8 mouse cellular contexts compared by ENCODE assay signal in the genomic region with DNA sequence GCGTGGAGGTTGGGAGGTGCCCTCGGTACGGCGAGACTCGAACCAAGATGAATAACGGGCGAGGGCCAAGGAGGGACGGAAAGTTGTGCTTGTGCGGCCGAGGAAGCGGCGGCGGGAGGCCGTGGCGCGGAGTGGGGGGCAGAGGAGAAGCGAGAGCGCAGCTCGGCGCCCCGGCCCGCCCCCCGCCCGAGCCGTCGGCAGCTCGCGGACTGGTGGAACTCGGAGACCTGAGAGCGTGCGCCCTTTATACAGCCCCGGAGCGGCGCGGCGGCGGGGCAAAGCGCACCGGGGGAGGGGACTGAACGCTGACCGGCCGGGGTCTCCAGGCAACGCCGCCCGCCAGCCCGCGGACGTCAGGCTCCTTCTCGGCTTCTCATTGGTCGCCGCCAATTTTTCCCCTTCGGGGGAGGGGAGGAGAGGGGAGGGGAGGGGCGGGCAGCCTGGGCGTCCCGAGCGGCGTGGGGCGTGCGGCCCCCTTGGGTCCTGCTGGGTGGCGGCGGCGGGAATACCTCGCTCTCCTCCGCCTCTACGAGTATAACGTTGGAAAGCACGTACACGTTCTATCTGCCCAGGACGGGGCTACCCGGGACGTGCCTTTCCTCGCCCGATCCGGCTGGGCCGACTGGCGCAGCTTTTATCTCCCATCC. TPM values are rescaled to one million over a fixed set of nuclear protein-coding genes. Genes with fewer than 3 reads are reported as not detected.
A peak's percentile ranks its signal among the peaks of the same experiment; 100 is the strongest.
DNase-seq lines count a peak whose midpoint lies in the region; ATAC-seq lines count a peak whose summit lies in the region.

Gene Zfp36l2 (minus strand): TSS at position 221 of the 647 bp plus-strand sequence.

- H3K4me2 ChIP-seq in hindbrain, embryonic 11.5 days (replicated peaks; ENCODE audit: low read depth, low read length) = peak within 1 kb of the TSS; percentile 79

- H3K36me3 ChIP-seq in hindbrain, embryonic 11.5 days (ENCODE audit: control insufficient read depth, insufficient read depth, low read length) = no peaks in the 10 kb centered on the region; the same call in 1 of the 2 replicates

- peak; percentile 83 for ATAC-seq in hindbrain, embryonic 11.5 days (ENCODE audit: low FRiP score)

- H3K27ac ChIP-seq in hindbrain, embryonic 11.5 days (ENCODE audit: low read depth, low read length) = peak within 1 kb of the TSS; percentile 94

- 1% methylated on average over 51 of the region's 76 CpGs for WGBS in hindbrain, embryonic 11.5 days

- peak within 1 kb of the TSS; percentile 88 for H3K9ac ChIP-seq in hindbrain, embryonic 11.5 days (ENCODE audit: low read depth, low read length)

- H3K9me3 ChIP-seq in hindbrain, embryonic 11.5 days (ENCODE audit: control insufficient read depth, low read length) = no peaks in the 10 kb centered on the region

- peak within 1 kb of the TSS; percentile 82 for H3K4me3 ChIP-seq in hindbrain, embryonic 11.5 days (ENCODE audit: low read depth, low read length)

- H3K4me1 ChIP-seq in hindbrain, embryonic 11.5 days (replicated peaks; ENCODE audit: control insufficient read depth, insufficient read depth, low read length) = peaks cover 9% of the 10 kb centered on the region

- H3K27me3 ChIP-seq in hindbrain, embryonic 11.5 days (ENCODE audit: control insufficient read depth, insufficient read depth, low read length) = peaks cover 3% of the 10 kb centered on the region; the same call in 1 of the 2 replicates

- DNase-seq in Muller cell, postnatal 12 days (ENCODE audit: inconsistent ontology term) = peak; percentile 99
- DNase-seq in cerebellum, postnatal 10 days = peak; percentile 84 to 93
- DNase-seq in frontal cortex, postnatal 10 days (ENCODE audit: low spot score in 2 of 2) = peak; percentile 88 to 89
- peak; percentile 92 for DNase-seq in hindbrain, embryonic 11.5 days (ENCODE audit: low spot score)
- peak; percentile 86 to 92 for DNase-seq in layer of hippocampus, postnatal 10 days (ENCODE audit: low spot score in 2 of 2)
- DNase-seq in lung, postnatal 10 days = peak; percentile 97
- DNase-seq in ovary, postnatal 14 days (ENCODE audit: low spot score) = peak; percentile 97
- DNase-seq in thymus, postnatal 14 days = peak; percentile 97

RNA-seq across cellular contexts. Expression of gene Zfp36l2, which starts in this region (rescaled TPM):
- 15.8 and 16.0 TPM in 2 replicates for polyA plus RNA-seq in hindbrain, embryonic 11.5 days (2014; fragmentation: Nextera tagmentation; extraction: Ambion mirVana)
- total RNA-seq in layer of hippocampus, postnatal 10 days (2021) = 10 to 100 TPM; 24.4 to 25.4 TPM

Comparison
In these comparisons a context has a peak if more than half of its experiments do, and no peak if none do; other contexts are left out.
1. Peak in every context shown above with its lines: DNase-seq, ATAC-seq, H3K4me3 ChIP-seq and H3K27ac ChIP-seq.